Mouse (Mus musculus): ENCODE measurements around the gene Nrcam.

Nrcam gene

GRCm38 (mm10) chr12:44437046-44437827 lies 108.6 kb downstream of the Nrcam start:
- no peak for DNase-seq (ENCODE audit: low spot score)

- no peak for DNase-seq (ENCODE audit: low spot score)
Measured at GRCm38 (mm10) chr12:44438884-44439283, 110.2 kb downstream of the Nrcam start.

- no peak for DNase-seq (ENCODE audit: low spot score)
Measured at GRCm38 (mm10) chr12:44440230-44440629, 111.5 kb downstream of the Nrcam start.

GRCm38 (mm10) chr12:44450930-44451329 lies 122.2 kb downstream of the Nrcam start:
- DNase-seq (ENCODE audit: low spot score): no peak

- no peak for DNase-seq (ENCODE audit: low spot score)
Measured at GRCm38 (mm10) chr12:44451742-44452141, 123.1 kb downstream of the Nrcam start.

GRCm38 (mm10) chr12:44453791-44454190 lies 125.1 kb downstream of the Nrcam start:
- no peak for DNase-seq (ENCODE audit: low spot score)

- no peak for DNase-seq (ENCODE audit: low spot score)
Measured at GRCm38 (mm10) chr12:44457961-44458360, 129.3 kb downstream of the Nrcam start.

- no peak for DNase-seq (ENCODE audit: low spot score)
Measured at GRCm38 (mm10) chr12:44462436-44462835, 133.8 kb downstream of the Nrcam start.

GRCm38 (mm10) chr12:44462976-44463375 lies 134.3 kb downstream of the Nrcam start:
- no peak for DNase-seq (ENCODE audit: low spot score)

- DNase-seq (ENCODE audit: low spot score): no peak
Measured at GRCm38 (mm10) chr12:44471073-44471472, 142.4 kb downstream of the Nrcam start.

- DNase-seq (ENCODE audit: low spot score): no peak
Measured at GRCm38 (mm10) chr12:44475355-44475754, 146.7 kb downstream of the Nrcam start.

GRCm38 (mm10) chr12:44479260-44480030 lies 150.8 kb downstream of the Nrcam start:
- DNase-seq (ENCODE audit: low spot score): no peak

GRCm38 (mm10) chr12:44480031-44480419 lies 151.3 kb downstream of the Nrcam start:
- no peak for DNase-seq (ENCODE audit: low spot score)

GRCm38 (mm10) chr12:44481415-44481814 lies 152.7 kb downstream of the Nrcam start:
- no peak for DNase-seq (ENCODE audit: low spot score)

- no peak for DNase-seq (ENCODE audit: low spot score)
Measured at GRCm38 (mm10) chr12:44492759-44493479, 164.2 kb downstream of the Nrcam start.

GRCm38 (mm10) chr12:44497762-44498161 lies 169.1 kb downstream of the Nrcam start:
- DNase-seq (ENCODE audit: low spot score): no peak

GRCm38 (mm10) chr12:44498872-44499271 lies 170.2 kb downstream of the Nrcam start:
- no peak for DNase-seq (ENCODE audit: low spot score)

- no peak for DNase-seq (ENCODE audit: low spot score)
Measured at GRCm38 (mm10) chr12:44501807-44502487, 173.3 kb downstream of the Nrcam start.

GRCm38 (mm10) chr12:44503737-44504136 lies 175.1 kb downstream of the Nrcam start:
- no peak for DNase-seq (ENCODE audit: low spot score)

- DNase-seq (ENCODE audit: low spot score): no peak
Measured at GRCm38 (mm10) chr12:44508635-44509034, 179.9 kb downstream of the Nrcam start.

GRCm38 (mm10) chr12:44509406-44510104 lies 180.9 kb downstream of the Nrcam start:
- DNase-seq (ENCODE audit: low spot score): no peak

Data from testis, postnatal 14 days (tissue).